Mouse (Mus musculus) sigmoid colon, adult 10 weeks (tissue): ENCODE measurements around the gene 4930558K02Rik. TPM values are rescaled to one million over a fixed set of nuclear protein-coding genes. Genes with fewer than 3 reads are reported as not detected.

Experiments
- polyA plus RNA-seq: library from polyadenylated mRNA; stranded (reverse); fragments of 350-450 nt; fragmentation: Illumina TruSeq; extraction: RNeasy Lipid Tissue Mini Kit (QIAGEN cat#74804); gene quantifications from one replicate; pipeline ENCODE4 v1.2.3, GENCODE M21; 2014; ENCODE audit warnings: low read depth, low replicate concordance

Gene 4930558K02Rik
- polyA plus RNA-seq: not detected

GRCm38 (mm10) chr1:161979536-161979935 lies at the start of gene 4930558K02Rik:
4930558K02Rik (minus strand) TSS chr1:161979636.

DNA sequence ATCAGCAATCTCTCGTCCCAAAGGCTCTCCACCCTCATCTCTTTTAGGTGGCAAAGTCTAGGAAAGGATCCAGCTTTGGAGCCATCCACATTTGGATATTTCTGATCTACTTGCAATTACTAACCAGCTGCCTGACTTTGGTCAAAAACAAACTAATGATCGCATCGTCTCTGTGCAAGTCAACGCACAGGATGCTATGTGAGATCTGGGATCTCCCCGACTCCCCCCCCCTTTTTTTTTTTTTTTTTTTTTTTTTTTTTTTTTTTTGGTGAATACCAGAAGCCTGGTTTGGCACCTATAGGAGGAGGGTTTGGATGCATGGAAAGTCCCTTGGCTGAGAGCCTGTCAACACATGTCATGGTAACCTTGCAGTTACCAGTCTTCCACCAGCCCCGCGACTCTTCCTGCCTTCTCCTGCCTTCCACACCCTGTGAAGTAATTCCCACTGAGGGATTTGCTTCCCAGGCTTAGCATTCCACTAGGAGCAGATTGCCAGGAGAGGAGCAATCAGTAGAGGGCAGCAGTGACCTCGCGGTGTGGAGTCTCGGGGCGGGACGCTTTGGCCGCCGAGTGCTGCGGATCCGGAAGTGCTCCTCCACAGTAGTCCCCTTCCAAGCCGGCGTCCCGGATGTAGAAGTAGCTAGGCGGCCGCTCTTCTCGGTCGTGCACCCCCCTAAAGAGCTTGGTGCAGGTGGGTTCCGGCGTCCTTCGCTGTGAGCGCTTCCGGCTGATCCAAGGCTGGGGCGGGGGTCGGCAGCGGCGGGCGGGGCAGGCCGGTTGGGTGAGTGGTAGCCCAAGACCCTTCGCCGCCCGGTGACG lies 10.6 kb downstream of the 4930558K02Rik start, which contains the start of gene Pigc:
Pigc (plus strand) TSS at position 598 of the 819 bp plus-strand sequence.

Other genes with a start within 250 kb of the 4930558K02Rik start
- 0.44 TPM for gene Fasl, start 191.1 kb downstream of the 4930558K02Rik start, polyA plus RNA-seq
- 128 TPM for gene Suco, start 103.0 kb downstream of the 4930558K02Rik start, polyA plus RNA-seq
- gene Pigc, start 10.4 kb downstream of the 4930558K02Rik start, polyA plus RNA-seq: 36.8 TPM